Comparison of ENCODE assay signal across 12 mouse cellular contexts in genomic region chr3:8310379-8311128, GRCm38 (mm10).
DNase-seq lines count a peak whose midpoint lies in the region; ATAC-seq and TF ChIP-seq lines count a peak whose summit lies in the region.
"Had no signal": no experiment of that assay in that cellular context is flagged by ENCODE, and none has a peak within 500 bp of the region (broad histone marks: within the 10 kb centered on the region; RNA-seq: fewer than 3 reads in every experiment).

No protein-coding gene starts in this region.

- no peak overlapping the region for H3K4me3 ChIP-seq in embryonic facial prominence, embryonic 11.5 days (ENCODE audit: low read depth, low read length)
- H3K4me3 ChIP-seq in embryonic facial prominence, embryonic 10.5 days, result no peak overlapping the region
- no peak overlapping the region for H3K4me3 ChIP-seq in hindbrain, postnatal 0 days (ENCODE audit: low read length)
- H3K4me3 ChIP-seq in heart, embryonic 12.5 days, result no peak overlapping the region

- H3K9me3 ChIP-seq in embryonic facial prominence, embryonic 11.5 days (replicated peaks; ENCODE audit: control insufficient read depth, low read length), result no peaks in the 10 kb centered on the region
- no peaks in the 10 kb centered on the region for H3K9me3 ChIP-seq in embryonic facial prominence, embryonic 10.5 days
- no peaks in the 10 kb centered on the region for H3K9me3 ChIP-seq in hindbrain, postnatal 0 days (ENCODE audit: low read length)
- no peaks in the 10 kb centered on the region for H3K9me3 ChIP-seq in heart, embryonic 12.5 days (replicated peaks)

- peak; percentile 79; the same call in 1 of the 2 replicates for ATAC-seq in embryonic facial prominence, embryonic 11.5 days (replicated peaks; ENCODE audit: insufficient number of reproducible peaks, low FRiP score, low TSS enrichment, low read depth)
- peak; percentile 96 for ATAC-seq in hindbrain, postnatal 0 days
- ATAC-seq in heart, embryonic 12.5 days (ENCODE audit: insufficient number of reproducible peaks, low FRiP score), result no peak

- H3K36me3 ChIP-seq in embryonic facial prominence, embryonic 11.5 days (replicated peaks; ENCODE audit: control insufficient read depth, insufficient read depth, low read depth, low read length), result no peaks in the 10 kb centered on the region
- no peaks in the 10 kb centered on the region for H3K36me3 ChIP-seq in embryonic facial prominence, embryonic 10.5 days (replicated peaks)
- no peaks in the 10 kb centered on the region for H3K36me3 ChIP-seq in hindbrain, postnatal 0 days (ENCODE audit: insufficient read depth, low read length)
- H3K36me3 ChIP-seq in heart, embryonic 12.5 days, result no peaks in the 10 kb centered on the region

- no peak for TF ChIP-seq CTCF in hindbrain, postnatal 0 days (IDR thresholded peaks at IDR 0.05; ENCODE audit: low read depth)

- no peak overlapping the region for H3K27ac ChIP-seq in embryonic facial prominence, embryonic 11.5 days (replicated peaks; ENCODE audit: low read depth, low read length)
- no peak overlapping the region for H3K27ac ChIP-seq in embryonic facial prominence, embryonic 10.5 days (replicated peaks)
- peak overlapping the region; percentile 67; the same call in 1 of the 2 replicates for H3K27ac ChIP-seq in hindbrain, postnatal 0 days
- no peak overlapping the region for H3K27ac ChIP-seq in heart, embryonic 12.5 days (ENCODE audit: poor library complexity, severe bottlenecking)

- peak; percentile 14 for DNase-seq in embryonic facial prominence, embryonic 11.5 days (ENCODE audit: low spot score)
- DNase-seq in embryonic facial prominence, embryonic 10.5 days (ENCODE audit: low spot score), result no peak
- peak; percentile 30 to 42 for DNase-seq in right cerebral cortex, postnatal 10 days (ENCODE audit: low spot score in 2 of 2)
- DNase-seq in right cerebral cortex, adult 18-20 months, result no peak
- peak; percentile 81 for DNase-seq in hindbrain, postnatal 0 days (ENCODE audit: low spot score)
- DNase-seq in lung, postnatal 25 days (ENCODE audit: low spot score), result no peak
- no peak for DNase-seq in kidney, postnatal 14 days
- DNase-seq: adrenal gland, postnatal 36 days; cerebellum, adult 9-11 months; heart, adult 18-20 months; lung, postnatal 36 days had no signal

- H3K4me2 ChIP-seq in embryonic facial prominence, embryonic 11.5 days (ENCODE audit: low read depth, low read length), result no peak overlapping the region
- no peak overlapping the region for H3K4me2 ChIP-seq in hindbrain, postnatal 0 days (ENCODE audit: low read depth, low read length)
- H3K4me2 ChIP-seq in heart, embryonic 12.5 days, result no peak overlapping the region

- 49% methylated on average over 4 of the region's 4 CpGs for WGBS in embryonic facial prominence, embryonic 11.5 days
- whole genome bisulfite sequencing in embryonic facial prominence, embryonic 10.5 days, result 47% methylated on average over 4 of the region's 4 CpGs
- 20% methylated on average over 4 of the region's 4 CpGs for WGBS in hindbrain, postnatal 0 days
- WGBS in heart, embryonic 12.5 days, result 61% methylated on average over 4 of the region's 4 CpGs

- no peak overlapping the region for H3K9ac ChIP-seq in embryonic facial prominence, embryonic 11.5 days (replicated peaks; ENCODE audit: low read length)
- no peak overlapping the region for H3K9ac ChIP-seq in hindbrain, postnatal 0 days (replicated peaks; ENCODE audit: low read length)
- no peak overlapping the region for H3K9ac ChIP-seq in heart, embryonic 12.5 days

- no peaks in the 10 kb centered on the region for H3K27me3 ChIP-seq in embryonic facial prominence, embryonic 11.5 days (ENCODE audit: control insufficient read depth, insufficient read depth, low read length)
- H3K27me3 ChIP-seq in embryonic facial prominence, embryonic 10.5 days (replicated peaks; ENCODE audit: low read depth, poor library complexity, severe bottlenecking), result no peaks in the 10 kb centered on the region
- H3K27me3 ChIP-seq in hindbrain, postnatal 0 days (ENCODE audit: insufficient read depth, low read length), result no peaks in the 10 kb centered on the region
- H3K27me3 ChIP-seq in heart, embryonic 12.5 days (replicated peaks), result no peaks in the 10 kb centered on the region

- H3K4me1 ChIP-seq in embryonic facial prominence, embryonic 11.5 days (ENCODE audit: control insufficient read depth, insufficient read depth, low read length), result no peaks in the 10 kb centered on the region
- no peaks in the 10 kb centered on the region for H3K4me1 ChIP-seq in embryonic facial prominence, embryonic 10.5 days
- no peaks in the 10 kb centered on the region for H3K4me1 ChIP-seq in hindbrain, postnatal 0 days (ENCODE audit: insufficient read depth, low read length)
- H3K4me1 ChIP-seq in heart, embryonic 12.5 days (replicated peaks), result no peaks in the 10 kb centered on the region

Comparison
In these comparisons a context has a peak if more than half of its experiments do, and no peak if none do; other contexts are left out.
1. DNase-seq: peak in embryonic facial prominence, embryonic 11.5 days (single experiment), right cerebral cortex, postnatal 10 days (2 of 2) and hindbrain, postnatal 0 days (single experiment); none in embryonic facial prominence, embryonic 10.5 days (single experiment), right cerebral cortex, adult 18-20 months (single experiment), lung, postnatal 25 days (single experiment) and kidney, postnatal 14 days (single experiment).